Comparison of ENCODE assay signal across 32 mouse cellular contexts in genomic region chr11:72464821-72465220, GRCm38 (mm10). TPM values are rescaled to one million over a fixed set of nuclear protein-coding genes. Genes with fewer than 3 reads are reported as not detected.
DNase-seq lines count a peak whose midpoint lies in the region; ATAC-seq and TF ChIP-seq lines count a peak whose summit lies in the region.
"Had no signal": no experiment of that assay in that cellular context is flagged by ENCODE, and none has a peak within 500 bp of the region (broad histone marks: within the 10 kb centered on the region; RNA-seq: fewer than 3 reads in every experiment).

No protein-coding gene starts in this region.

- no peak for TF ChIP-seq CTCF in forebrain, postnatal 0 days (IDR thresholded peaks at IDR 0.05; ENCODE audit: low read depth)
- TF ChIP-seq CTCF in hindbrain, postnatal 0 days (IDR thresholded peaks at IDR 0.05; ENCODE audit: low read depth): no peak
- no peak for TF ChIP-seq CTCF in layer of hippocampus, adult 2 months (conservative IDR thresholded peaks at IDR 0.05)

- 37% methylated on average over 3 of the region's 3 CpGs for WGBS in forebrain, embryonic 12.5 days
- WGBS in forebrain, postnatal 0 days: 40% methylated on average over 3 of the region's 3 CpGs
- 42% methylated on average over 3 of the region's 3 CpGs for WGBS in hindbrain, embryonic 10.5 days
- WGBS in hindbrain, postnatal 0 days: 37% methylated on average over 3 of the region's 3 CpGs

- no peaks in the 10 kb centered on the region for H3K36me3 ChIP-seq in forebrain, embryonic 12.5 days (replicated peaks)
- peaks cover 24% of the 10 kb centered on the region for H3K36me3 ChIP-seq in forebrain, postnatal 0 days (ENCODE audit: insufficient read depth)
- H3K36me3 ChIP-seq in hindbrain, embryonic 10.5 days: no peaks in the 10 kb centered on the region
- H3K36me3 ChIP-seq in hindbrain, postnatal 0 days (ENCODE audit: insufficient read depth, low read length): peaks cover 5% of the 10 kb centered on the region
- H3K36me3 ChIP-seq: embryonic facial prominence, embryonic 10.5 days; embryonic facial prominence, embryonic 13.5 days; heart, embryonic 12.5 days; heart, embryonic 15.5 days had no signal

- no peaks in the 10 kb centered on the region for H3K9me3 ChIP-seq in forebrain, embryonic 12.5 days
- H3K9me3 ChIP-seq in forebrain, postnatal 0 days (ENCODE audit: low read length): no peaks in the 10 kb centered on the region
- no peaks in the 10 kb centered on the region for H3K9me3 ChIP-seq in hindbrain, embryonic 10.5 days
- H3K9me3 ChIP-seq in hindbrain, postnatal 0 days (ENCODE audit: low read length): no peaks in the 10 kb centered on the region
- H3K9me3 ChIP-seq: embryonic facial prominence, embryonic 10.5 days; embryonic facial prominence, embryonic 13.5 days; forebrain, embryonic 13.5 days; G1E; heart, embryonic 12.5 days; heart, embryonic 15.5 days; hindbrain, embryonic 15.5 days had no signal

- H3K4me3 ChIP-seq in forebrain, embryonic 12.5 days (replicated peaks): no peak overlapping the region
- no peak overlapping the region for H3K4me3 ChIP-seq in forebrain, postnatal 0 days (ENCODE audit: low read depth, low read length)
- H3K4me3 ChIP-seq in hindbrain, embryonic 10.5 days: no peak overlapping the region
- no peak overlapping the region for H3K4me3 ChIP-seq in hindbrain, postnatal 0 days (ENCODE audit: low read length)
- H3K4me3 ChIP-seq in layer of hippocampus, adult 2 months: no peak overlapping the region
- H3K4me3 ChIP-seq: embryonic facial prominence, embryonic 10.5 days; embryonic facial prominence, embryonic 13.5 days; erythroblast, embryonic 14.5 days; forebrain, embryonic 13.5 days; heart, embryonic 12.5 days; heart, embryonic 15.5 days; hindbrain, embryonic 15.5 days had no signal

- H3K4me1 ChIP-seq in forebrain, embryonic 12.5 days: peaks cover 21% of the 10 kb centered on the region
- no peaks in the 10 kb centered on the region for H3K4me1 ChIP-seq in forebrain, postnatal 0 days (ENCODE audit: insufficient read depth)
- peaks cover 80% of the 10 kb centered on the region for H3K4me1 ChIP-seq in hindbrain, embryonic 10.5 days (replicated peaks)
- H3K4me1 ChIP-seq in hindbrain, postnatal 0 days (ENCODE audit: insufficient read depth, low read length): peaks cover 17% of the 10 kb centered on the region

- 0 out of 2 replicates have a peak overlapping the region, but pooled peaks have one; percentile 4 for H3K9ac ChIP-seq in forebrain, embryonic 12.5 days
- no peak overlapping the region for H3K9ac ChIP-seq in forebrain, postnatal 0 days
- no peak overlapping the region for H3K9ac ChIP-seq in hindbrain, postnatal 0 days (replicated peaks; ENCODE audit: low read length)
- H3K9ac ChIP-seq: embryonic facial prominence, embryonic 13.5 days; forebrain, embryonic 13.5 days; heart, embryonic 12.5 days; heart, embryonic 15.5 days; hindbrain, embryonic 15.5 days had no signal

- DNase-seq in forebrain, postnatal 0 days: no peak
- no peak for DNase-seq in hindbrain, embryonic 10.5 days (ENCODE audit: low spot score)
- DNase-seq in hindbrain, postnatal 0 days (ENCODE audit: low spot score): no peak
- DNase-seq in layer of hippocampus, adult 2 months (ENCODE audit: low spot score in 2 of 2): no peak
- no peak for DNase-seq in layer of hippocampus, postnatal 25 days (ENCODE audit: extremely low spot score in 1 of 2, low spot score in 1 of 2)
- peak; percentile 87 for DNase-seq in retina, postnatal 1 day
- DNase-seq: adrenal gland, adult 2 months; adrenal gland, postnatal 14 days; cerebellum, adult 11-12 months; cerebellum, adult 8-10 months; cerebellum, postnatal 10 days; cerebellum, postnatal 36 days; embryo, embryonic 11 days; gastrocnemius, postnatal 25 days; heart, postnatal 10 days; heart, postnatal 36 days; kidney, adult 18-20 months had no signal

- 0 out of 2 replicates have a peak overlapping the region, but pooled peaks have one; percentile 42 for H3K27ac ChIP-seq in forebrain, embryonic 12.5 days
- H3K27ac ChIP-seq in forebrain, postnatal 0 days (ENCODE audit: low read depth, low read length): no peak overlapping the region
- H3K27ac ChIP-seq in hindbrain, embryonic 10.5 days: peak overlapping the region; percentile 72
- no peak overlapping the region for H3K27ac ChIP-seq in hindbrain, postnatal 0 days
- H3K27ac ChIP-seq in layer of hippocampus, adult 2 months: 0 out of 2 replicates have a peak overlapping the region, but pooled peaks have one; percentile 14
- H3K27ac ChIP-seq: embryonic facial prominence, embryonic 10.5 days; embryonic facial prominence, embryonic 13.5 days; forebrain, embryonic 13.5 days; heart, embryonic 15.5 days; hindbrain, embryonic 15.5 days had no signal

- H3K4me2 ChIP-seq in forebrain, embryonic 12.5 days: no peak overlapping the region
- no peak overlapping the region for H3K4me2 ChIP-seq in forebrain, postnatal 0 days (ENCODE audit: low read depth)
- H3K4me2 ChIP-seq in hindbrain, postnatal 0 days (ENCODE audit: low read depth, low read length): no peak overlapping the region
- H3K4me2 ChIP-seq: embryonic facial prominence, embryonic 13.5 days; forebrain, embryonic 13.5 days; heart, embryonic 12.5 days; heart, embryonic 15.5 days; hindbrain, embryonic 15.5 days had no signal

- ATAC-seq in forebrain, embryonic 12.5 days (ENCODE audit: low FRiP score): no peak
- ATAC-seq in forebrain, postnatal 0 days: no peak
- ATAC-seq in hindbrain, postnatal 0 days: no peak
- ATAC-seq in CD4-positive, CD25-positive, alpha-beta regulatory T cell, adult 4 months: no peak
- ATAC-seq: forebrain, embryonic 13.5 days; forebrain, embryonic 16.5 days; inflammation-experienced regulatory T-cells, adult 6 months; intestine, embryonic 16.5 days had no signal

- H3K27me3 ChIP-seq in forebrain, embryonic 12.5 days: no peaks in the 10 kb centered on the region
- H3K27me3 ChIP-seq in forebrain, postnatal 0 days (ENCODE audit: insufficient read depth, low read length): no peaks in the 10 kb centered on the region
- H3K27me3 ChIP-seq in hindbrain, embryonic 10.5 days (ENCODE audit: insufficient read depth, poor library complexity, severe bottlenecking): no peaks in the 10 kb centered on the region
- H3K27me3 ChIP-seq in hindbrain, postnatal 0 days (ENCODE audit: insufficient read depth, low read length): no peaks in the 10 kb centered on the region
- H3K27me3 ChIP-seq: CH12.LX; embryonic facial prominence, embryonic 13.5 days; forebrain, embryonic 13.5 days; heart, embryonic 12.5 days; heart, embryonic 15.5 days; hindbrain, embryonic 15.5 days had no signal

RNA-seq across cellular contexts. Expression of gene Mybbp1a, which starts 23.7 kb away (rescaled TPM):
- 158 and 160 TPM in 2 replicates for polyA plus RNA-seq in forebrain, embryonic 12.5 days (2016; fragmentation: Nextera tagmentation; extraction: Ambion mirVana)
- 36.9 and 38.0 TPM in 2 replicates for total RNA-seq in forebrain, postnatal 0 days (2014; rRNA removed)
- 50.0 and 52.4 TPM in 2 replicates for polyA plus RNA-seq in forebrain, postnatal 0 days (2015; fragmentation: Nextera tagmentation; extraction: Ambion mirVana)
- polyA plus RNA-seq in hindbrain, embryonic 10.5 days (2016; fragmentation: Nextera tagmentation; extraction: Ambion mirVana): 148 and 215 TPM in 2 replicates
- 28.0 and 36.1 TPM in 2 replicates for total RNA-seq in hindbrain, postnatal 0 days (2014; rRNA removed)
- polyA plus RNA-seq in hindbrain, postnatal 0 days (2015; fragmentation: Nextera tagmentation; extraction: Ambion mirVana): 61.5 and 68.7 TPM in 2 replicates
- 10 to 100 TPM; 55.7 to 56.2 TPM for total RNA-seq in layer of hippocampus, adult 2 months (2021)
- total RNA-seq in layer of hippocampus, postnatal 25 days (2021): 10 to 100 TPM; 48.3 to 54.0 TPM
- 100 to 1,000 TPM in 1 of 2 experiments, 10 to 100 TPM in 1; 73.7 to 102 TPM for polyA plus RNA-seq in CD4-positive, CD25-positive, alpha-beta regulatory T cell, adult 4 months (2017; shearing (Covaris generic))

RNA-seq across cellular contexts. Expression of gene Spns2, which starts 24.9 kb away (rescaled TPM):
- 4.9 and 5.4 TPM in 2 replicates for polyA plus RNA-seq in forebrain, embryonic 12.5 days (2016; fragmentation: Nextera tagmentation; extraction: Ambion mirVana)
- total RNA-seq in forebrain, postnatal 0 days (2014; rRNA removed): 38.8 and 40.1 TPM in 2 replicates
- 6.5 and 6.7 TPM in 2 replicates for polyA plus RNA-seq in forebrain, postnatal 0 days (2015; fragmentation: Nextera tagmentation; extraction: Ambion mirVana)
- polyA plus RNA-seq in hindbrain, embryonic 10.5 days (2016; fragmentation: Nextera tagmentation; extraction: Ambion mirVana): 4.0 and 5.5 TPM in 2 replicates
- total RNA-seq in hindbrain, postnatal 0 days (2014; rRNA removed): 58.5 and 66.0 TPM in 2 replicates
- polyA plus RNA-seq in hindbrain, postnatal 0 days (2015; fragmentation: Nextera tagmentation; extraction: Ambion mirVana): 7.0 and 7.2 TPM in 2 replicates
- total RNA-seq in layer of hippocampus, adult 2 months (2021): 100 to 1,000 TPM; 101 to 105 TPM
- total RNA-seq in layer of hippocampus, postnatal 25 days (2021): 10 to 100 TPM; 95.8 to 97.0 TPM
- polyA plus RNA-seq in CD4-positive, CD25-positive, alpha-beta regulatory T cell, adult 4 months (2017; shearing (Covaris generic)): not detected
- polyA plus RNA-seq: inflammation-experienced regulatory T-cells, adult 6 months had no signal

RNA-seq across cellular contexts. Expression of gene Ggt6, which starts 29.5 kb away (rescaled TPM):
- not detected in 2 replicates for polyA plus RNA-seq in forebrain, embryonic 12.5 days (2016; fragmentation: Nextera tagmentation; extraction: Ambion mirVana)
- total RNA-seq in forebrain, postnatal 0 days (2014; rRNA removed): not detected in 2 replicates
- not detected in 2 replicates for polyA plus RNA-seq in forebrain, postnatal 0 days (2015; fragmentation: Nextera tagmentation; extraction: Ambion mirVana)
- not detected in 2 replicates for polyA plus RNA-seq in hindbrain, embryonic 10.5 days (2016; fragmentation: Nextera tagmentation; extraction: Ambion mirVana)
- not detected in 2 replicates for total RNA-seq in hindbrain, postnatal 0 days (2014; rRNA removed)
- not detected in 2 replicates for polyA plus RNA-seq in hindbrain, postnatal 0 days (2015; fragmentation: Nextera tagmentation; extraction: Ambion mirVana)
- not detected for total RNA-seq in layer of hippocampus, adult 2 months (2021)
- under 1 TPM in 1 of 2 experiments, not detected in 1; 0.20 TPM for total RNA-seq in layer of hippocampus, postnatal 25 days (2021)
- polyA plus RNA-seq in CD4-positive, CD25-positive, alpha-beta regulatory T cell, adult 4 months (2017; shearing (Covaris generic)): not detected
- total RNA-seq: granulocyte monocyte progenitor cell, adult 5-6 weeks; heart, postnatal 10 days; heart, postnatal 36 days had no signal
- polyA plus RNA-seq: erythroblast, embryonic 14.5 days; forebrain, embryonic 13.5 days; forebrain, embryonic 16.5 days; G1E; heart, embryonic 12.5 days; heart, embryonic 15.5 days; hindbrain, embryonic 15.5 days; inflammation-experienced regulatory T-cells, adult 6 months had no signal

RNA-seq across cellular contexts. Expression of gene Smtnl2, which starts 53.3 kb away (rescaled TPM):
- 5.2 and 5.5 TPM in 2 replicates for polyA plus RNA-seq in forebrain, embryonic 12.5 days (2016; fragmentation: Nextera tagmentation; extraction: Ambion mirVana)
- 9.7 and 10.4 TPM in 2 replicates for total RNA-seq in forebrain, postnatal 0 days (2014; rRNA removed)
- polyA plus RNA-seq in forebrain, postnatal 0 days (2015; fragmentation: Nextera tagmentation; extraction: Ambion mirVana): 8.4 and 10.2 TPM in 2 replicates
- polyA plus RNA-seq in hindbrain, embryonic 10.5 days (2016; fragmentation: Nextera tagmentation; extraction: Ambion mirVana): 10.7 and 22.8 TPM in 2 replicates
- total RNA-seq in hindbrain, postnatal 0 days (2014; rRNA removed): 13.0 and 19.1 TPM in 2 replicates
- polyA plus RNA-seq in hindbrain, postnatal 0 days (2015; fragmentation: Nextera tagmentation; extraction: Ambion mirVana): 8.7 and 9.7 TPM in 2 replicates
- 1 to 10 TPM; 2.2 to 3.8 TPM for total RNA-seq in layer of hippocampus, adult 2 months (2021)
- 1 to 10 TPM; 2.0 to 3.0 TPM for total RNA-seq in layer of hippocampus, postnatal 25 days (2021)
- under 1 TPM in 1 of 2 experiments, not detected in 1; 0.23 TPM for polyA plus RNA-seq in CD4-positive, CD25-positive, alpha-beta regulatory T cell, adult 4 months (2017; shearing (Covaris generic))
- polyA plus RNA-seq: erythroblast, embryonic 14.5 days; G1E; inflammation-experienced regulatory T-cells, adult 6 months had no signal

Comparison
In these comparisons a context has a peak if more than half of its experiments do, and no peak if none do; other contexts are left out.
1. H3K27ac ChIP-seq: peak in forebrain, embryonic 12.5 days (single experiment), hindbrain, embryonic 10.5 days (single experiment) and layer of hippocampus, adult 2 months (single experiment); none in forebrain, postnatal 0 days (single experiment) and hindbrain, postnatal 0 days (single experiment).